Mouse (Mus musculus) brain, embryonic 14.5 days (tissue): ENCODE data around the gene Sipa1l3.

Experiments
- CTCF ChIP-seq: fragments of 200-500 bp; IDR thresholded peaks from 2 replicates; pipeline ENCODE4 v1.5.1; 2012; ENCODE audit warnings: inconsistent platforms, mild to moderate bottlenecking, moderate library complexity, borderline replicate concordance; ENCODE audit not compliant: insufficient read depth, insufficient read length; ENCODE audit errors: extremely low read depth
- POLR2A ChIP-seq: fragments of 200-500 bp; IDR thresholded peaks from 2 replicates; pipeline ENCODE4 v1.6.1; 2012; ENCODE audit warnings: mild to moderate bottlenecking, inconsistent platforms, borderline replicate concordance; ENCODE audit not compliant: poor library complexity, insufficient read depth, insufficient read length, severe bottlenecking; ENCODE audit errors: extremely low read depth

- no peak for TF ChIP-seq POLR2A
- no peak for TF ChIP-seq CTCF
These were observed 125.6 kb downstream of the Sipa1l3 start for GRCm38 (mm10) chr7:29392805-29393204.
